Mouse (Mus musculus) MEL (cell line): ENCODE measurements around the gene Rgl1. TPM values are rescaled to one million over a fixed set of nuclear protein-coding genes. Genes with fewer than 3 reads are reported as not detected.

Source experiments
- DNase-seq: peaks from one replicate; pipeline ENCODE4 v3.0.0; 2011; ENCODE audit warnings: low read depth, low spot score
- H3K27ac ChIP-seq: 2 replicates; pipeline ENCODE4 v1.5.1; 2012; ENCODE audit warnings: low read depth, mild to moderate bottlenecking, control low read depth, low read length, moderate library complexity; ENCODE audit not compliant: control insufficient read depth
- H3K27me3 ChIP-seq, 2 experiments: fragments of 150-350 bp in 1 of 2; sonication (generic) in 1 of 2; 2 replicates each; pipeline ENCODE4 v1.6.1; 2012; ENCODE audit warnings: low read length in 2 of 2, mild to moderate bottlenecking in 2 of 2, improper control_type of control experiment in 1 of 2, moderate library complexity in 1 of 2; ENCODE audit not compliant: insufficient read depth in 2 of 2, control insufficient read depth in 1 of 2
- H3K36me3 ChIP-seq, 2 experiments: 2 replicates each; pipeline ENCODE4 v1.6.1; 2012 to 2014; ENCODE audit warnings: low read length in 2 of 2, improper control_type of control experiment in 1 of 2, inconsistent platforms in 1 of 2, mild to moderate bottlenecking in 1 of 2; ENCODE audit not compliant: insufficient read depth in 2 of 2, control insufficient read depth in 1 of 2
- H3K4me1 ChIP-seq, 2 experiments: fragments of 150-350 bp in 1 of 2; sonication (generic) in 1 of 2; 2 replicates each; pipeline ENCODE4 v1.6.1; 2012; ENCODE audit warnings: low read length in 2 of 2, improper control_type of control experiment in 1 of 2, mild to moderate bottlenecking in 1 of 2; ENCODE audit not compliant: insufficient read depth in 2 of 2, control insufficient read depth in 1 of 2
- H3K4me3 ChIP-seq, 2 experiments: fragments of 150-350 bp in 1 of 2; sonication (generic) in 1 of 2; 2 replicates each; pipeline ENCODE4 v1.5.1; 2012; ENCODE audit warnings: low read depth in 2 of 2, low read length in 2 of 2, mild to moderate bottlenecking in 2 of 2, moderate library complexity in 2 of 2, control low read depth in 1 of 2, improper control_type of control experiment in 1 of 2; ENCODE audit not compliant: control insufficient read depth in 1 of 2, insufficient read depth in 1 of 2
- H3K79me2 ChIP-seq: 2 replicates; pipeline ENCODE4 v1.6.1; 2012; ENCODE audit warnings: mild to moderate bottlenecking, low read length, moderate library complexity; ENCODE audit not compliant: control insufficient read depth, poor library complexity, insufficient read depth
- H3K9ac ChIP-seq: 2 replicates; pipeline ENCODE4 v1.6.1; 2012; ENCODE audit warnings: low read depth, mild to moderate bottlenecking, control low read depth, low read length, moderate library complexity; ENCODE audit not compliant: control insufficient read depth, poor library complexity, severe bottlenecking
- H3K9me3 ChIP-seq: fragments of 150-350 bp; sonication (generic); replicated peaks from 2 replicates; pipeline ENCODE4 v1.6.1; 2012; ENCODE audit warnings: mild to moderate bottlenecking, low read length, improper control_type of control experiment, moderate library complexity; ENCODE audit not compliant: insufficient read depth
- CHD2 ChIP-seq: IDR thresholded peaks from 2 replicates; pipeline ENCODE4 v1.6.1; 2011; ENCODE audit warnings: low read length, improper control_type of control experiment
- E2F4 ChIP-seq: IDR thresholded peaks from 2 replicates; pipeline ENCODE4 v1.6.1; 2011; ENCODE audit warnings: low read depth, low read length, improper control_type of control experiment, borderline replicate concordance
- ELF1 ChIP-seq: IDR thresholded peaks from 2 replicates; pipeline ENCODE4 v1.6.1; 2014; ENCODE audit warnings: low read depth, mild to moderate bottlenecking, inconsistent platforms, low read length, improper control_type of control experiment, moderate library complexity
- EP300 ChIP-seq, 2 experiments: IDR thresholded peaks; 2 replicates each; pipeline ENCODE4 v1.6.1; 2011; ENCODE audit warnings: improper control_type of control experiment in 2 of 2, low read length in 2 of 2, low read depth in 1 of 2, mild to moderate bottlenecking in 1 of 2
- ETS1 ChIP-seq: IDR thresholded peaks from 2 replicates; pipeline ENCODE4 v1.6.1; 2012; ENCODE audit warnings: low read depth, mild to moderate bottlenecking, inconsistent platforms, low read length, improper control_type of control experiment, moderate library complexity
- GABPA ChIP-seq: IDR thresholded peaks from 2 replicates; pipeline ENCODE4 v1.6.1; 2012; ENCODE audit warnings: low read depth, mild to moderate bottlenecking, inconsistent platforms, low read length, improper control_type of control experiment, moderate library complexity
- GATA1 ChIP-seq: IDR thresholded peaks from 2 replicates; pipeline ENCODE4 v1.6.1; 2011; ENCODE audit warnings: low read depth, low read length, improper control_type of control experiment
- HCFC1 ChIP-seq: IDR thresholded peaks from 2 replicates; pipeline ENCODE4 v1.6.1; 2012; ENCODE audit warnings: low read depth, mild to moderate bottlenecking, inconsistent platforms, low read length, improper control_type of control experiment, moderate library complexity
- KAT2A ChIP-seq: conservative IDR thresholded peaks from 2 replicates; pipeline ENCODE4 v1.6.1; 2012; ENCODE audit warnings: low read depth, low read length, improper control_type of control experiment, inconsistent platforms
- MAX ChIP-seq: IDR thresholded peaks from 2 replicates; pipeline ENCODE4 v1.6.1; 2011; ENCODE audit warnings: low read length, improper control_type of control experiment
- MXI1 ChIP-seq: IDR thresholded peaks from 2 replicates; pipeline ENCODE4 v1.6.1; 2011; ENCODE audit warnings: mild to moderate bottlenecking, low read depth, low read length, improper control_type of control experiment
- MYB ChIP-seq: IDR thresholded peaks from 2 replicates; pipeline ENCODE4 v1.6.1; 2011; ENCODE audit warnings: mild to moderate bottlenecking, low read depth, low read length, improper control_type of control experiment
- MYC ChIP-seq: IDR thresholded peaks from 2 replicates; pipeline ENCODE4 v1.6.1; 2011; ENCODE audit warnings: low read depth, mild to moderate bottlenecking, low read length, improper control_type of control experiment, moderate library complexity
- NELFE ChIP-seq: IDR thresholded peaks from 2 replicates; pipeline ENCODE4 v1.6.1; 2011; ENCODE audit warnings: low read depth, low read length, improper control_type of control experiment
- NRF1 ChIP-seq: IDR thresholded peaks from 2 replicates; pipeline ENCODE4 v1.6.1; 2014; ENCODE audit warnings: low read depth, mild to moderate bottlenecking, inconsistent platforms, low read length, improper control_type of control experiment, moderate library complexity; ENCODE audit not compliant: poor library complexity, insufficient read depth, severe bottlenecking
- POLR2A ChIP-seq, 2 experiments: IDR thresholded peaks; 2 replicates each; pipeline ENCODE4 v1.6.1; 2011 to 2012; ENCODE audit warnings: low read length in 2 of 2, mild to moderate bottlenecking in 2 of 2, control low read depth in 1 of 2, improper control_type of control experiment in 1 of 2, low read depth in 1 of 2, moderate library complexity in 1 of 2; ENCODE audit not compliant: control insufficient read depth in 1 of 2, insufficient read depth in 1 of 2, poor library complexity in 1 of 2
- POLR2AphosphoS2 ChIP-seq: IDR thresholded peaks from 2 replicates; pipeline ENCODE4 v1.6.1; 2011; ENCODE audit warnings: low read length, improper control_type of control experiment
- RCOR1 ChIP-seq: IDR thresholded peaks from 2 replicates; pipeline ENCODE4 v1.6.1; 2012; ENCODE audit warnings: low read depth, mild to moderate bottlenecking, inconsistent platforms, low read length, improper control_type of control experiment
- SIN3A ChIP-seq: IDR thresholded peaks from 2 replicates; pipeline ENCODE4 v1.6.1; 2012; ENCODE audit warnings: low read length, improper control_type of control experiment, inconsistent platforms
- SMC3 ChIP-seq: IDR thresholded peaks from 2 replicates; pipeline ENCODE4 v1.6.1; 2011; ENCODE audit warnings: low read depth, low read length, improper control_type of control experiment
- TAL1 ChIP-seq: IDR thresholded peaks from 2 replicates; pipeline ENCODE4 v1.6.1; 2012; ENCODE audit warnings: mild to moderate bottlenecking, inconsistent platforms, low read length, moderate library complexity, mixed read lengths
- TBP ChIP-seq: IDR thresholded peaks from 2 replicates; pipeline ENCODE4 v1.8.0; 2011; ENCODE audit warnings: low read depth, low read length, improper control_type of control experiment
- UBTF ChIP-seq: IDR thresholded peaks from 2 replicates; pipeline ENCODE4 v1.6.1; 2012; ENCODE audit warnings: low read depth, mild to moderate bottlenecking, inconsistent platforms, low read length, improper control_type of control experiment, moderate library complexity, borderline replicate concordance; ENCODE audit not compliant: insufficient read depth
- USF1 ChIP-seq: IDR thresholded peaks from 2 replicates; pipeline ENCODE4 v1.6.1; 2014; ENCODE audit warnings: low read depth, mild to moderate bottlenecking, inconsistent platforms, low read length, improper control_type of control experiment, moderate library complexity
- USF2 ChIP-seq, 2 experiments: IDR thresholded peaks; 2 replicates each; pipeline ENCODE4 v1.6.1; 2011 to 2012; ENCODE audit warnings: improper control_type of control experiment in 2 of 2, low read length in 2 of 2, borderline replicate concordance in 1 of 2, inconsistent platforms in 1 of 2, low read depth in 1 of 2, mild to moderate bottlenecking in 1 of 2; ENCODE audit not compliant: insufficient read depth in 1 of 2
- ZC3H11A ChIP-seq: IDR thresholded peaks from 2 replicates; pipeline ENCODE4 v1.6.1; 2012; ENCODE audit warnings: low read depth, mild to moderate bottlenecking, inconsistent platforms, low read length, improper control_type of control experiment
- ZKSCAN1 ChIP-seq: IDR thresholded peaks from 2 replicates; pipeline ENCODE4 v1.6.1; 2012; ENCODE audit warnings: low read depth, mild to moderate bottlenecking, inconsistent platforms, low read length, improper control_type of control experiment, moderate library complexity
- ZMIZ1 ChIP-seq: IDR thresholded peaks from 2 replicates; pipeline ENCODE4 v1.6.1; 2012; ENCODE audit warnings: low read depth, mild to moderate bottlenecking, inconsistent platforms, low read length, improper control_type of control experiment, moderate library complexity
- ZNF384 ChIP-seq: IDR thresholded peaks from 2 replicates; pipeline ENCODE4 v1.6.1; 2012; ENCODE audit warnings: low read depth, mild to moderate bottlenecking, inconsistent platforms, low read length, improper control_type of control experiment
- polyA plus RNA-seq, 2 experiments: library from polyadenylated mRNA; stranded (reverse) in 1 of 2; unstranded in 1 of 2; fragments of >175 nt in 1 of 2; fragments of >200 nt in 1 of 2; gene quantifications; 2 replicates each; pipeline versions ENCODE4 v1.2.1 to v1.2.4; 2012; ENCODE audit warnings: low replicate concordance in 2 of 2, low read depth in 1 of 2; ENCODE audit not compliant: insufficient read length in 2 of 2, insufficient read depth in 1 of 2, missing spikeins in 1 of 2
- total RNA-seq: library from RNA; depleted of rRNA; stranded (reverse); fragments of 300-350 nt; gene quantifications from 2 replicates; pipeline ENCODE4 v1.2.3, GENCODE M21; 2012

Gene Rgl1
- total and polyA plus RNA-seq, 3 experiments, result 0.12 to 0.39 TPM; not detected in 1

DNA sequence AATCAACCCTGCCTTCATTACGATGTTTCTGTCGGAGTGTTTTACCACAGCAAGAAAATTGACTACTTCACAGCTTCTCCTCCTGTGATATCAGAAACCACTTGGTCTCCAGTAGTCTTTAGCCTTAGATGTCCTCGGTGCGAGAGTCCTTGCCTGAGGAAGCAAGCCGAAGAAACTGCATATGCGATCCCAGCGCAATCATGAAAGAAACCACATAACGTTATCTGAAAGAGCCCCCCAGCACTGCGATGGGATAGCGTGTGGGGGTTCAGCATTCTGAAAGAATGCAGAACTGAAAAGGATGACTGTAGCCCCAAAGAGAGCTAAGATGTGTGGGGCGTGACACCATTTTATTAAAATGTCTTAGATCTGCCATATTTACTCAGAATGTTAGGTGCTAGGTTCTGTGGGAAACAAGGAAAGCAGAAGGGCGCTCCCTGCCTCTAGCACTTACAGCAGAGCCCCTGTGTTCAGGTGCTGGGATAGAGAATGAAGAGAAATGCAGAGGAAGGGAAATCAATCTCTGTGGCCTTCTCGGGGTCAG is 34.6 kb upstream of the Rgl1 start:
- Histone ChIP-seq H3K4me3 (peak overlapping the region; percentile 51 to 78), H3K9ac (peak overlapping the region; percentile 51), H3K4me1 (peaks cover 18 to 47% of the 10 kb centered on the region in 2 experiments), H3K9me3 (no peaks in the 10 kb centered on the region), H3K79me2 (no peaks in the 10 kb centered on the region), H3K27ac (peak overlapping the region; percentile 50), H3K36me3 (peaks cover 0 to 26% of the 10 kb centered on the region in 2 experiments; a peak in 2 of 4 replicates)
- DNase-seq, result peak; percentile 73
- peak; percentile 9; the same call in 1 of the 2 replicates for TF ChIP-seq TAL1
- no peak for TF ChIP-seq POLR2A (IDR thresholded peaks at IDR 0.05; ENCODE audit: control insufficient read depth in 1 of 2, insufficient read depth in 1 of 2, low read depth in 1 of 2, low read length in 2 of 2, poor library complexity in 1 of 2)
- TF ChIP-seq MAX, result no peak
- peak; percentile 60 for TF ChIP-seq GATA1
- TF ChIP-seq CHD2, result no peak
- TF ChIP-seq ZNF384, result no peak
- peak; percentile 36 to 53; a peak in 3 of 4 replicates for TF ChIP-seq EP300 (IDR thresholded peaks at IDR 0.05; ENCODE audit: low read depth in 1 of 2, low read length in 2 of 2)
- peak; percentile 96 for TF ChIP-seq TBP
- no peak for TF ChIP-seq SMC3
- no peak for TF ChIP-seq USF2 (IDR thresholded peaks at IDR 0.05; ENCODE audit: borderline replicate concordance in 1 of 2, insufficient read depth in 1 of 2, low read depth in 1 of 2, low read length in 2 of 2)
- TF ChIP-seq USF1, result no peak
- no peak for TF ChIP-seq ELF1
- TF ChIP-seq GABPA, result no peak
- peak; percentile 68; the same call in 1 of the 2 replicates for TF ChIP-seq UBTF
- no peak for TF ChIP-seq ZKSCAN1
- TF ChIP-seq NELFE, result no peak
- peak; percentile 56; the same call in 1 of the 2 replicates for TF ChIP-seq MYC
- TF ChIP-seq NRF1, result no peak
- TF ChIP-seq ETS1, result peak; percentile 51; the same call in 1 of the 2 replicates
- TF ChIP-seq KAT2A, result no peak
- TF ChIP-seq ZMIZ1, result no peak
- TF ChIP-seq POLR2AphosphoS2, result no peak
- no peak for TF ChIP-seq MYB
- TF ChIP-seq RCOR1, result peak; percentile 42; the same call in 1 of the 2 replicates
- TF ChIP-seq HCFC1, result no peak
- no peak for TF ChIP-seq ZC3H11A
- no peak for TF ChIP-seq E2F4
- TF ChIP-seq SIN3A, result no peak
- TF ChIP-seq MXI1, result 0 out of 2 replicates have a peak, but pooled peaks have one; percentile 8
- TF ChIP-seq, all 39 proteins: peak for 9
- no peaks in the 10 kb centered on the region for H3K27me3 ChIP-seq
